Mouse (Mus musculus): Measurements from ENCODE around the gene Slamf1.
"Not testable (repeated sequence)": the region's sequence is repeated elsewhere in the genome, so short reads cannot be mapped to it uniquely, and the experiment has no call there.

Slamf1 gene

GRCm38 (mm10) chr1:171799648-171800047 lies 32.7 kb downstream of the Slamf1 start:
- DNase-seq (ENCODE audit: low spot score in 2 of 2) = no peak

GRCm38 (mm10) chr1:171811048-171811447 lies 44.1 kb downstream of the Slamf1 start:
- not testable (repeated sequence) for DNase-seq (ENCODE audit: low spot score in 2 of 2)

- DNase-seq (ENCODE audit: low spot score in 2 of 2) = peak in 1 of 2 experiments; percentile 72
Measured at GRCm38 (mm10) chr1:171815545-171816439, 48.9 kb downstream of the Slamf1 start.

GRCm38 (mm10) chr1:171816991-171817390 lies 50.1 kb downstream of the Slamf1 start:
- no peak for DNase-seq (ENCODE audit: low spot score in 2 of 2)

GRCm38 (mm10) chr1:171821331-171821730 lies 54.4 kb downstream of the Slamf1 start:
- no peak for DNase-seq (ENCODE audit: low spot score in 2 of 2)

- no peak for DNase-seq (ENCODE audit: low spot score in 2 of 2)
Measured at GRCm38 (mm10) chr1:171825462-171825861, 58.5 kb downstream of the Slamf1 start.

GRCm38 (mm10) chr1:171826164-171826563 lies 59.2 kb downstream of the Slamf1 start:
- DNase-seq (ENCODE audit: low spot score in 2 of 2) = peak; percentile 9 to 52

- DNase-seq (ENCODE audit: low spot score in 2 of 2) = no peak
Measured at GRCm38 (mm10) chr1:171827674-171828073, 60.7 kb downstream of the Slamf1 start.

- DNase-seq (ENCODE audit: low spot score in 2 of 2) = no peak
Measured at GRCm38 (mm10) chr1:171839488-171839887, 72.6 kb downstream of the Slamf1 start, which contains the start of gene Cd84. Cd84 (plus strand) TSS chr1:171839697.

GRCm38 (mm10) chr1:171840450-171841023 lies 73.6 kb downstream of the Slamf1 start:
- DNase-seq (ENCODE audit: low spot score in 2 of 2) = no peak

- DNase-seq (ENCODE audit: low spot score in 2 of 2) = no peak
Measured at GRCm38 (mm10) chr1:171845035-171845754, 78.3 kb downstream of the Slamf1 start.

- no peak for DNase-seq (ENCODE audit: low spot score in 2 of 2)
Measured at GRCm38 (mm10) chr1:171848201-171848600, 81.3 kb downstream of the Slamf1 start.

- no peak for DNase-seq (ENCODE audit: low spot score in 2 of 2)
Measured at GRCm38 (mm10) chr1:171848757-171849156, 81.8 kb downstream of the Slamf1 start.

GRCm38 (mm10) chr1:171849454-171849853 lies 82.5 kb downstream of the Slamf1 start:
- peak in 1 of 2 experiments; percentile 17 for DNase-seq (ENCODE audit: low spot score in 2 of 2)

Measured in frontal cortex, postnatal 36 days (tissue).